Mouse (Mus musculus): ENCODE results near the gene Eif2b5. TPM values are rescaled to one million over a fixed set of nuclear protein-coding genes. Genes with fewer than 3 reads are reported as not detected.

The Eif2b5 gene
- 53.5 and 54.5 TPM in 2 replicates for polyA plus RNA-seq (2012; rRNA removed)

DNA sequence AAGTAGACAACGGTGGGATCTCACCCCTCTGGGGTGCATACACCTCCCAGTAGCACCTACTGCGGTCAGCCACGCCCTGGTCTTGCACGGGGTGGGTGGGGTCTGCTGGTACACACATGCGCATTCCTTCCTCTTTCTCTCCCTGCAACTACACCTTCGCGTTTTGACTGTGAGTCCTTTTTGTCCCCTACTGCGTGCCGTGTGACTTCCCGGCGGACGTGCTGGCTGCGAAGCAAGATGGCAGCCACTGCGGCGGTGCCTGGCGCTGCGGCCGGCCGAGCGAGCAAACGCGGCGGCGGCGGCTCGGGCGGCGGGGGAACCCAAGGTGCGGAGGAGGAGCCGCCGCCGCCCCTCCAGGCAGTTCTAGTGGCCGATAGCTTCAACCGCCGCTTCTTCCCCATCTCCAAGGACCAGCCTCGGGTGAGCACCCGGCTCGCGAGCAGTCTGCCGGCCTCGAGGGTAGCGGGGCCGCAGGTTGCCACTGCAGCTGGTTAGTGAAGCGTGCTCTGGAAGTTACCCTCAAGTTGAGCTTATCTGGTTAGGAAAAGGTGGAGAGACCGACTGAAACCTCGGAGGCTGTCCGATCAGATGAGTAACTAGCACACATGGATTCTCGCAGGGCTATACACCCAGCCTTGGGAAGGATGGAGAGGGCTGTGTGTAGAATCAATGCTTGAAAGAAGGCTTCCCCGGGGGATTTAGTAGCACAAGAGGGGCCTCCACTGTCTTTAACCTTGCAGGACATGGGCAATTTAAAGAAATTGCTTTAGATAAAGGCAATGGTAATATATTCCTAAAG is at the start of gene Eif2b5:
Gene Eif2b5, plus strand, starts transcription at position 141 of the 799 bp plus-strand sequence.

GRCm38 (mm10) chr16:20516726-20517201 is 18.1 kb downstream of the Eif2b5 start, which contains the start of gene Dvl3:
TSS of gene Dvl3 (plus strand) at chr16:20516982.

GRCm38 (mm10) chr16:20535296-20536080 is 36.9 kb downstream of the Eif2b5 start, which contains the start of gene Ap2m1:
TSS of gene Ap2m1 (plus strand) at chr16:20535478.

DNA sequence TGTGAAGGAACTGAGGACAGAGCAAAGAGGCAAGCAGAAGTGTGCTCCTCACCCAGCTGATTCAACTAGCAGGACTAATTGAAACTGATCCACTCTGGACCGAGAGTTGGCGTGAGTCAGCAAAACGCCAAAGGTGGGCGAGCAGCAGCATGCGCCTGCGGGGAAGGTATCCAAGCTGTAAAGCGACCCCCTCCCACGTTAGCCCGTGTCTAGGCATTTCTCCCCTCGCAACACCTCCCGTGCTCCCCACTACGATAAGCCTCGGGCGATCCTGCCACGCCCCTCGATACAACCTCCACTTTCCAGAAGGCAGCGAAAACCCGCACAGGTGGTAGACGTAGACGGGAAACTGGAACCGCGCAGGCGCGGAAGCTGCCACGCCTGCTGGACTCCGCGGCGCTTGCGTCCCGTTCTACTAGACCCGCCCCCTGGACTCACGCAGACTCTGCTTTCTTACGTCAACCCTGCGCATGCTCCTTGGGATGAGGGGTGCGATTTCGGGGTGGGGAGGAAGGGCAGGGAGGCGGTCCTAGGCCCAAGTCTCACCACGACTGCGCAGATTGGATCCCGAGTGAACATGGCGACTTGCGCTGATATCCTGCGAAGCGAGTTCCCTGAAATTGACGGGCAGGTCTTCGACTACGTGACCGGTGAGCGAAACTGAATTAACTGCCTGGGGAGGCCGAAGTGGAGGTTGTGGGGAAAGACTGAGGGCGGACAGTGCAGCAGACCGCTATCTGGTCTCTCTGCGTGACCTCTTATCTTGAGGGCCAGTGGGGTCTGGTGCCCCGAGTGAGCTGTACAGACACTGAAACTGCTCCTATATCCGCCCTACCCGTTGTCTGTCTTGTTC is 49.7 kb downstream of the Eif2b5 start, which contains the start of gene Abcf3:
Gene Abcf3, plus strand, starts transcription at position 482 of the 853 bp plus-strand sequence.

Other genes with a start within 250 kb of the Eif2b5 start
- gene Parl, start 196.4 kb upstream of the Eif2b5 start, polyA plus RNA-seq (2012; rRNA removed), result 53.0 and 62.4 TPM in 2 replicates
- not detected in 2 replicates for gene Cyp2ab1, start 173.4 kb upstream of the Eif2b5 start, polyA plus RNA-seq (2012; rRNA removed)
- gene Abcc5, start 72.4 kb upstream of the Eif2b5 start, polyA plus RNA-seq (2012; rRNA removed), result 314 and 317 TPM in 2 replicates
- gene Dvl3, start 18.2 kb downstream of the Eif2b5 start, polyA plus RNA-seq (2012; rRNA removed), result 46.6 and 54.8 TPM in 2 replicates
- gene Ap2m1, start 36.7 kb downstream of the Eif2b5 start, polyA plus RNA-seq (2012; rRNA removed), result 1,387 and 1,451 TPM in 2 replicates
- 70.8 and 74.8 TPM in 2 replicates for gene Abcf3, start 49.8 kb downstream of the Eif2b5 start, polyA plus RNA-seq (2012; rRNA removed)
- 54.7 and 55.0 TPM in 2 replicates for gene Vwa5b2, start 90.7 kb downstream of the Eif2b5 start, polyA plus RNA-seq (2012; rRNA removed)
- 6.6 and 7.1 TPM in 2 replicates for gene Eef1akmt4, start 112.8 kb downstream of the Eif2b5 start, polyA plus RNA-seq (2012; rRNA removed)
- gene Gm49333, start 112.8 kb downstream of the Eif2b5 start, polyA plus RNA-seq (2012; rRNA removed), result not detected in 2 replicates
- 16.5 and 18.6 TPM in 2 replicates for gene Alg3, start 112.9 kb downstream of the Eif2b5 start, polyA plus RNA-seq (2012; rRNA removed)
- 120 and 138 TPM in 2 replicates for gene Camk2n2, start 122.5 kb downstream of the Eif2b5 start, polyA plus RNA-seq (2012; rRNA removed)
- 35.4 and 35.7 TPM in 2 replicates for gene Ece2, start 131.0 kb downstream of the Eif2b5 start, polyA plus RNA-seq (2012; rRNA removed)
- 232 and 236 TPM in 2 replicates for gene Psmd2, start 152.8 kb downstream of the Eif2b5 start, polyA plus RNA-seq (2012; rRNA removed)
- gene Eif4g1, start 169.5 kb downstream of the Eif2b5 start, polyA plus RNA-seq (2012; rRNA removed), result 202 and 210 TPM in 2 replicates
- gene Fam131a, start 194.4 kb downstream of the Eif2b5 start, polyA plus RNA-seq (2012; rRNA removed), result 85.0 and 85.2 TPM in 2 replicates
- gene Polr2h, start 218.8 kb downstream of the Eif2b5 start, polyA plus RNA-seq (2012; rRNA removed), result 67.6 and 70.6 TPM in 2 replicates
- 70.5 and 74.5 TPM in 2 replicates for gene Clcn2, start 218.9 kb downstream of the Eif2b5 start, polyA plus RNA-seq (2012; rRNA removed)
- gene Chrd, start 234.3 kb downstream of the Eif2b5 start, polyA plus RNA-seq (2012; rRNA removed), result 24.4 and 26.3 TPM in 2 replicates
- gene Thpo, start 235.7 kb downstream of the Eif2b5 start, polyA plus RNA-seq (2012; rRNA removed), result 4.2 and 4.4 TPM in 2 replicates

Data from central nervous system, embryonic 18 days (tissue).